ENCODE assay signal across 14 mouse cellular contexts in genomic region chr14:27043416-27043815, GRCm38 (mm10). TPM values are rescaled to one million over a fixed set of nuclear protein-coding genes. Genes with fewer than 3 reads are reported as not detected.
DNase-seq lines count a peak whose midpoint lies in the region; ATAC-seq and TF ChIP-seq lines count a peak whose summit lies in the region.
"Had no signal": no experiment of that assay in that cellular context is flagged by ENCODE, and none has a peak within 500 bp of the region (broad histone marks: within the 10 kb centered on the region; RNA-seq: fewer than 3 reads in every experiment).

No protein-coding gene starts in this region.

- peaks cover 5% of the 10 kb centered on the region; the same call in 1 of the 2 replicates for H3K27me3 ChIP-seq in lung, embryonic 14.5 days (ENCODE audit: insufficient read depth, low read length)
- no peaks in the 10 kb centered on the region for H3K27me3 ChIP-seq in limb, embryonic 12.5 days

- no peak overlapping the region for H3K4me2 ChIP-seq in lung, embryonic 14.5 days
- peak overlapping the region; percentile 74 for H3K4me2 ChIP-seq in limb, embryonic 12.5 days
- H3K4me2 ChIP-seq: liver, embryonic 11.5 days had no signal

- WGBS in lung, embryonic 14.5 days, result 26% methylated on average over 5 of the region's 5 CpGs
- WGBS in limb, embryonic 12.5 days, result 36% methylated on average over 5 of the region's 5 CpGs

- no peak overlapping the region for H3K9ac ChIP-seq in lung, embryonic 14.5 days
- no peak overlapping the region; the same call in 1 of the 2 replicates for H3K9ac ChIP-seq in limb, embryonic 12.5 days (replicated peaks)

- no peaks in the 10 kb centered on the region for H3K36me3 ChIP-seq in lung, embryonic 14.5 days (ENCODE audit: insufficient read depth)
- H3K36me3 ChIP-seq in limb, embryonic 12.5 days, result no peaks in the 10 kb centered on the region

- H3K27ac ChIP-seq in lung, embryonic 14.5 days (ENCODE audit: low read depth), result peak overlapping the region; percentile 80; the same call in 1 of the 2 replicates
- H3K27ac ChIP-seq in embryonic fibroblast, embryonic 13.5 days (ENCODE audit: insufficient read depth, low read length), result peak overlapping the region; percentile 72
- peak overlapping the region; percentile 87 for H3K27ac ChIP-seq in limb, embryonic 12.5 days
- H3K27ac ChIP-seq: layer of hippocampus, adult 2 months had no signal

- H3K4me1 ChIP-seq in lung, embryonic 14.5 days (ENCODE audit: insufficient read depth), result peaks cover 30% of the 10 kb centered on the region
- H3K4me1 ChIP-seq in embryonic fibroblast, embryonic 13.5 days (ENCODE audit: control insufficient read depth, insufficient read depth, low read length), result peaks cover 21% of the 10 kb centered on the region
- H3K4me1 ChIP-seq in limb, embryonic 12.5 days (replicated peaks), result peaks cover 80% of the 10 kb centered on the region

- intact Hi-C loops in gastrocnemius, postnatal 14 days (cut with DNase I; ENCODE audit: low total_unique reads), result no loop called here

- DNase-seq in gastrocnemius, adult 18-20 months (ENCODE audit: low spot score), result peak; percentile 15
- no peak for DNase-seq in gastrocnemius, postnatal 14 days
- peak; percentile 74 for DNase-seq in lung, embryonic 14.5 days
- DNase-seq in lung, postnatal 4 days, result no peak
- DNase-seq in frontal cortex, postnatal 36 days (ENCODE audit: low spot score in 2 of 2), result no peak
- DNase-seq in right cerebral cortex, postnatal 36 days (ENCODE audit: low spot score in 2 of 2), result no peak
- DNase-seq: midbrain, embryonic 14.5 days had no signal

- TF ChIP-seq POLR2A in embryonic fibroblast, embryonic 13.5 days (IDR thresholded peaks at IDR 0.05; ENCODE audit: low read depth, low read length), result no peak

- H3K4me3 ChIP-seq in lung, embryonic 14.5 days (ENCODE audit: low read depth, low read length), result no peak overlapping the region
- no peak overlapping the region for H3K4me3 ChIP-seq in embryonic fibroblast, embryonic 13.5 days (ENCODE audit: insufficient read depth, low read length)
- no peak overlapping the region for H3K4me3 ChIP-seq in limb, embryonic 12.5 days (replicated peaks)
- H3K4me3 ChIP-seq: layer of hippocampus, adult 2 months had no signal

- no peaks in the 10 kb centered on the region for H3K9me3 ChIP-seq in lung, embryonic 14.5 days (ENCODE audit: low read depth, low read length)
- no peaks in the 10 kb centered on the region for H3K9me3 ChIP-seq in limb, embryonic 12.5 days

- no peak for TF ChIP-seq CTCF in lung, embryonic 14.5 days (IDR thresholded peaks at IDR 0.05; ENCODE audit: low read depth)
- no peak for TF ChIP-seq CTCF in embryonic fibroblast, embryonic 13.5 days (IDR thresholded peaks at IDR 0.05; ENCODE audit: borderline replicate concordance, insufficient read depth, low read length)

- no peak for ATAC-seq in lung, embryonic 14.5 days (ENCODE audit: insufficient read depth)
- ATAC-seq in limb, embryonic 12.5 days (ENCODE audit: insufficient number of reproducible peaks, insufficient read depth, low FRiP score, low TSS enrichment, low read depth), result no peak
- ATAC-seq: forebrain, embryonic 16.5 days had no signal

RNA-seq across cellular contexts. Expression of gene Il17rd, which starts 4.7 kb away (rescaled TPM):
- 1 to 10 TPM; 2.0 to 2.2 TPM for total RNA-seq in gastrocnemius, adult 18-20 months (2021)
- 1 to 10 TPM; 4.6 to 4.7 TPM for total RNA-seq in gastrocnemius, postnatal 14 days (2021)
- polyA plus RNA-seq in lung, embryonic 14.5 days (2014; fragmentation: Nextera tagmentation; extraction: Ambion mirVana), result 2.7 and 3.9 TPM in 2 replicates
- 10.2 and 19.3 TPM in 2 replicates for polyA plus RNA-seq in embryonic fibroblast, embryonic 13.5 days (2011; ENCODE audit: insufficient read length, low read depth, missing spikeins)
- polyA plus RNA-seq in limb, embryonic 12.5 days (2016; fragmentation: Nextera tagmentation; extraction: Ambion mirVana), result 13.5 and 15.5 TPM in 2 replicates

RNA-seq across cellular contexts. Expression of gene Hesx1, which starts 49.2 kb away (rescaled TPM):
- not detected for total RNA-seq in gastrocnemius, adult 18-20 months (2021)
- total RNA-seq in gastrocnemius, postnatal 14 days (2021), result not detected
- not detected in 2 replicates for polyA plus RNA-seq in lung, embryonic 14.5 days (2014; fragmentation: Nextera tagmentation; extraction: Ambion mirVana)
- polyA plus RNA-seq in embryonic fibroblast, embryonic 13.5 days (2011; ENCODE audit: insufficient read length, low read depth, missing spikeins), result not detected in 2 replicates
- 0.22 TPM in 1 of 2 replicates, not detected in the other for polyA plus RNA-seq in limb, embryonic 12.5 days (2016; fragmentation: Nextera tagmentation; extraction: Ambion mirVana)
- total RNA-seq: layer of hippocampus, adult 2 months had no signal
- polyA plus RNA-seq: forebrain, embryonic 16.5 days; heart, postnatal 0 days; midbrain, embryonic 14.5 days; small intestine, adult 2 months had no signal

Comparison
In these comparisons a context has a peak if more than half of its experiments do, and no peak if none do; other contexts are left out.
1. DNase-seq: peak in gastrocnemius, adult 18-20 months (single experiment) and lung, embryonic 14.5 days (single experiment); none in gastrocnemius, postnatal 14 days (single experiment), lung, postnatal 4 days (0 of 2), frontal cortex, postnatal 36 days (0 of 2) and right cerebral cortex, postnatal 36 days (0 of 2).
2. Peak in every context shown above with its lines, with median percentiles within 50 percentile points of each other: H3K27ac ChIP-seq.